9 mouse cellular contexts compared by ENCODE assay signal in genomic region chr12:82066860-82067259, GRCm38 (mm10).
A peak's percentile ranks its signal among the peaks of the same experiment; 100 is the strongest.
DNase-seq lines count a peak whose midpoint lies in the region; TF ChIP-seq lines count a peak whose summit lies in the region.
"Had no signal": no experiment of that assay in that cellular context is flagged by ENCODE, and none has a peak within 500 bp of the region (broad histone marks: within the 10 kb centered on the region; RNA-seq: fewer than 3 reads in every experiment).

No protein-coding gene starts in this region.

- peaks cover 3 to 12% of the 10 kb centered on the region in 2 experiments for H3K4me1 ChIP-seq in CH12.LX (ENCODE audit: control insufficient read depth in 1 of 2, insufficient read depth in 2 of 2)
- H3K4me1 ChIP-seq: megakaryocyte, embryonic 14.5 days; neural tube, embryonic 13.5 days had no signal

- no peaks in the 10 kb centered on the region for H3K27me3 ChIP-seq in CH12.LX (replicated peaks)
- H3K27me3 ChIP-seq: neural tube, embryonic 13.5 days had no signal

- no peak overlapping the region for H3K4me3 ChIP-seq in CH12.LX (replicated peaks in 1 of 3; ENCODE audit: low read depth in 2 of 3, low read length in 2 of 3, poor library complexity in 1 of 3)
- H3K4me3 ChIP-seq: megakaryocyte, embryonic 14.5 days; neural tube, embryonic 13.5 days had no signal

- no peak overlapping the region for H3K27ac ChIP-seq in CH12.LX (ENCODE audit: insufficient read depth, low read depth)
- H3K27ac ChIP-seq: neural tube, embryonic 13.5 days had no signal

- H3K36me3 ChIP-seq in CH12.LX (replicated peaks in 1 of 2; ENCODE audit: control insufficient read depth in 1 of 2, insufficient read depth in 1 of 2, low read length in 1 of 2) = no peaks in the 10 kb centered on the region
- H3K36me3 ChIP-seq: neural tube, embryonic 13.5 days had no signal

- no peak for TF ChIP-seq RAD21 in CH12.LX (IDR thresholded peaks at IDR 0.05; ENCODE audit: low read depth, low read length)

- TF ChIP-seq CTCF in CH12.LX (conservative IDR thresholded peaks at IDR 0.05 in 1 of 2, IDR thresholded peaks at IDR 0.05 in 1 of 2; ENCODE audit: low read depth in 2 of 2, low read length in 2 of 2) = no peak

- no peaks in the 10 kb centered on the region for H3K79me2 ChIP-seq in CH12.LX (replicated peaks; ENCODE audit: control insufficient read depth, extremely low read depth, insufficient read depth, poor library complexity, severe bottlenecking)

- in situ Hi-C loops in CH12.LX (cut with MboI; ENCODE audit: low pct_ligation_motif_present, low pct_unique_long_range_greater_than_20kb, low sequenced_read_pairs) = no loop called here

- H3K9ac ChIP-seq in CH12.LX (ENCODE audit: insufficient read depth, low read depth) = no peak overlapping the region
- H3K9ac ChIP-seq: neural tube, embryonic 13.5 days had no signal

- TF ChIP-seq EP300 in CH12.LX (IDR thresholded peaks at IDR 0.05; ENCODE audit: low read length) = no peak

- H3K9me3 ChIP-seq in CH12.LX (replicated peaks; ENCODE audit: low read length) = peaks cover 4% of the 10 kb centered on the region
- H3K9me3 ChIP-seq: neural tube, embryonic 13.5 days had no signal

- peak; percentile 14 for DNase-seq in kidney, postnatal 14 days
- DNase-seq in kidney, adult 11 months = no peak
- DNase-seq in CH12.LX (ENCODE audit: extremely low read depth) = peak; percentile 44
- DNase-seq in brain, adult 2 months (ENCODE audit: low read depth, low spot score) = peak; percentile 55
- DNase-seq in induced T-regulatory cell, adult 2 months (ENCODE audit: low read depth) = peak; percentile 48
- no peak for DNase-seq in cerebellum, adult 11-12 months
- no peak for DNase-seq in cerebellum, adult 18-20 months

- no peak overlapping the region for H3K4me2 ChIP-seq in CH12.LX (ENCODE audit: insufficient read depth, low read depth, poor library complexity, severe bottlenecking)
- H3K4me2 ChIP-seq: neural tube, embryonic 13.5 days had no signal

- TF ChIP-seq POLR2A in CH12.LX (IDR thresholded peaks at IDR 0.05; ENCODE audit: low read depth, low read length) = no peak

- dilution Hi-C loops in CH12.LX (cut with MboI; ENCODE audit: extremely low pct_ligation_motif_present, extremely low pct_unique_long_range_greater_than_20kb, low sequenced_read_pairs) = no loop called here

TF ChIP-seq in CH12.LX, 34 proteins besides CTCF, POLR2A, EP300 and RAD21:
- TF ChIP-seq MYC (IDR thresholded peaks at IDR 0.05; ENCODE audit: low read depth, low read length) (no peak), TBP (conservative IDR thresholded peaks at IDR 0.05; ENCODE audit: low read depth, low read length) (0 out of 2 replicates have a peak, but pooled peaks have one; percentile 32)

Comparison
In these comparisons a context has a peak if more than half of its experiments do, and no peak if none do; other contexts are left out.
1. DNase-seq: peak in kidney, postnatal 14 days (single experiment), CH12.LX (single experiment), brain, adult 2 months (single experiment) and induced T-regulatory cell, adult 2 months (single experiment); none in kidney, adult 11 months (single experiment), cerebellum, adult 11-12 months (single experiment) and cerebellum, adult 18-20 months (0 of 2).